Mouse (Mus musculus): ENCODE results near the gene Spaca4. TPM values are rescaled to one million over a fixed set of nuclear protein-coding genes. Genes with fewer than 3 reads are reported as not detected.

Gene Spaca4
- total and polyA plus RNA-seq, 2 experiments from 2014 or later: not detected

DNA sequence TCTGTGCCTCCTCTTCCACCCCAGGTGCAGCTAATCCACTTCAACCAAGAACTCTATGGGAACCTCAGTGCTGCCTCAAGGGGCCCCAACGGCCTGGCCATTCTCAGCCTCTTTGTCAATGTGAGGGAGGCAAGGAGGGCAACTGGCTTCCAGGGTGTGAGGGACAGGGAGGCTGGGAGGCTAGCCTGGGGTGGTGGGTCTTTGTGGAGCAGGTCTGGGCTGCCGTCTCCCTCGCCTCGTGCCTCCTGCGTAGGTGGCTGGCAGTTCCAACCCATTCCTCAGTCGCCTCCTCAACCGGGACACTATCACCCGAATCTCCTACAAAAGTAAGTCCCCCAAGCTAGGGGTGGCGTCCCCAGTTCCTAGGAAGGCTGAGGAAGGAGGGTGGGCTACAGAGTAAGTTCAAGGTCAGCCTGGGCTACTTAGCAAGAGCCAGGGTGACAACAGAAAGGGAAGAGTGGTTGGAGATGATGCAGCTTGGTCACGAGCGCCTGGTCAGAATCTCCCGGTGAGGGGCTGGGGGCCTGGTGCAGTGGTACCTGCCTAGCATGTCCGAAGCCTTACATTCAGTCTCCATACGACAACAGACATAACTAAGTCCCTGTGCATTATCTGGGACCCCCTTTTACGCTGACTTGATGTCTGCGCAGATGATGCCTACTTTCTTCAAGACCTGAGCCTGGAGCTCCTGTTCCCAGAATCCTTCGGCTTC is 22.6 kb downstream of the Spaca4 start:
- no peaks in the 10 kb centered on the region for H3K36me3 ChIP-seq (ENCODE audit: insufficient read depth, low read length)
- H3K27ac ChIP-seq (ENCODE audit: low read depth, low read length): peak overlapping the region; percentile 91
- WGBS: 90% methylated on average over 17 of the region's 17 CpGs
- DNase-seq (ENCODE audit: low spot score) (no peak), ATAC-seq (ENCODE audit: low FRiP score) (no peak)
- no peak for TF ChIP-seq CTCF (IDR thresholded peaks at IDR 0.05)
- H3K9me3 ChIP-seq (ENCODE audit: low read length): no peaks in the 10 kb centered on the region
- no peak overlapping the region for H3K4me3 ChIP-seq (ENCODE audit: low read depth, low read length)
- H3K4me1 ChIP-seq (ENCODE audit: insufficient read depth, low read length): peaks cover 26% of the 10 kb centered on the region
- H3K9ac ChIP-seq (replicated peaks; ENCODE audit: low read length, poor library complexity, severe bottlenecking): peak overlapping the region; percentile 66
- no peaks in the 10 kb centered on the region for H3K27me3 ChIP-seq (ENCODE audit: insufficient read depth, low read length)
- peak overlapping the region; percentile 81 for H3K4me2 ChIP-seq (ENCODE audit: low read depth, low read length, poor library complexity, severe bottlenecking)

GRCm38 (mm10) chr7:45702316-45702715 is 23.3 kb downstream of the Spaca4 start:
- H3K4me1 ChIP-seq (ENCODE audit: insufficient read depth, low read length): peaks cover 22% of the 10 kb centered on the region
- no peaks in the 10 kb centered on the region for H3K9me3 ChIP-seq (ENCODE audit: low read length)
- H3K4me3 ChIP-seq (ENCODE audit: low read depth, low read length): no peak overlapping the region
- no peak overlapping the region for H3K9ac ChIP-seq (replicated peaks; ENCODE audit: low read length, poor library complexity, severe bottlenecking)
- no peak for ATAC-seq (ENCODE audit: low FRiP score)
- H3K4me2 ChIP-seq (ENCODE audit: low read depth, low read length, poor library complexity, severe bottlenecking): no peak overlapping the region
- H3K36me3 ChIP-seq (ENCODE audit: insufficient read depth, low read length): no peaks in the 10 kb centered on the region
- WGBS: 93% methylated on average over 11 of the region's 11 CpGs
- no peak for DNase-seq (ENCODE audit: low spot score)
- no peak for TF ChIP-seq CTCF (IDR thresholded peaks at IDR 0.05)
- H3K27me3 ChIP-seq (ENCODE audit: insufficient read depth, low read length): no peaks in the 10 kb centered on the region
- no peak overlapping the region for H3K27ac ChIP-seq (ENCODE audit: low read depth, low read length)

DNA sequence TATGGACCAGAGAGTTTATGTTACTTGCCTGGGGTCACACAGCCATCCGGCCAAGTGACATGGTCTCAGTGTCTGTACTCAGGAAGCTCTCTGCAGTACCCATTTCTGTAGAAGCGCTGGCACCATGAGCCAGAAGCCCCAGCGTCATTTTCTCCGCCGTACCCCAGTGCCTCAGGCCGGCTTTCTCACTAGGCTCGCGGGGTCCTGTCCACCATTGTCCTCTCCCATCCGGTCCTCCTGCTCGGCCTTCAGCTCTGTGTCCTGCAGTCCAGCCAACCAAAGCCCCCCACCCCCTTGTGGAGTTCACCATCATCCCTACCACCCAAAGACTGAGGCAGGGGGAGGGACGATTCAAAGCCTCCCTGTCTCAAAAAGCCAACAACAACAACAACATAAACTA is 24.0 kb downstream of the Spaca4 start:
- H3K9ac ChIP-seq (replicated peaks; ENCODE audit: low read length, poor library complexity, severe bottlenecking): no peak overlapping the region
- peaks cover 22% of the 10 kb centered on the region for H3K4me1 ChIP-seq (ENCODE audit: insufficient read depth, low read length)
- H3K36me3 ChIP-seq (ENCODE audit: insufficient read depth, low read length): no peaks in the 10 kb centered on the region
- no peak for DNase-seq (ENCODE audit: low spot score)
- H3K4me2 ChIP-seq (ENCODE audit: low read depth, low read length, poor library complexity, severe bottlenecking): peak overlapping the region; percentile 94; the same call in 1 of the 2 replicates
- H3K27ac ChIP-seq (ENCODE audit: low read depth, low read length): no peak overlapping the region; the same call in 1 of the 2 replicates
- ATAC-seq (ENCODE audit: low FRiP score): no peak
- no peaks in the 10 kb centered on the region for H3K27me3 ChIP-seq (ENCODE audit: insufficient read depth, low read length)
- no peak for TF ChIP-seq CTCF (IDR thresholded peaks at IDR 0.05)
- 79% methylated on average over 11 of the region's 11 CpGs for WGBS
- H3K9me3 ChIP-seq (ENCODE audit: low read length): no peaks in the 10 kb centered on the region
- no peak overlapping the region for H3K4me3 ChIP-seq (ENCODE audit: low read depth, low read length)

GRCm38 (mm10) chr7:45701072-45701471 is 24.5 kb downstream of the Spaca4 start:
- H3K4me3 ChIP-seq (ENCODE audit: low read depth, low read length): peak overlapping the region; percentile 56
- H3K9ac ChIP-seq (replicated peaks; ENCODE audit: low read length, poor library complexity, severe bottlenecking): peak overlapping the region; percentile 80
- H3K9me3 ChIP-seq (ENCODE audit: low read length): no peaks in the 10 kb centered on the region
- TF ChIP-seq CTCF (IDR thresholded peaks at IDR 0.05): no peak
- H3K4me1 ChIP-seq (ENCODE audit: insufficient read depth, low read length): peaks cover 22% of the 10 kb centered on the region
- peak overlapping the region; percentile 71 for H3K27ac ChIP-seq (ENCODE audit: low read depth, low read length)
- WGBS: 32% methylated on average over 11 of the region's 11 CpGs
- no peaks in the 10 kb centered on the region for H3K36me3 ChIP-seq (ENCODE audit: insufficient read depth, low read length)
- peak overlapping the region; percentile 94 for H3K4me2 ChIP-seq (ENCODE audit: low read depth, low read length, poor library complexity, severe bottlenecking)
- H3K27me3 ChIP-seq (ENCODE audit: insufficient read depth, low read length): no peaks in the 10 kb centered on the region
- DNase-seq (ENCODE audit: low spot score) (no peak), ATAC-seq (ENCODE audit: low FRiP score) (no peak)

- Histone ChIP-seq H3K4me1 (ENCODE audit: insufficient read depth, low read length) (peaks cover 16% of the 10 kb centered on the region), H3K9ac (replicated peaks; ENCODE audit: low read length, poor library complexity, severe bottlenecking) (peak overlapping the region; percentile 80), H3K36me3 (ENCODE audit: insufficient read depth, low read length) (no peaks in the 10 kb centered on the region), H3K27ac (ENCODE audit: low read depth, low read length) (peak overlapping the region; percentile 95), H3K9me3 (ENCODE audit: low read length) (no peaks in the 10 kb centered on the region), H3K27me3 (ENCODE audit: insufficient read depth, low read length) (no peaks in the 10 kb centered on the region), H3K4me2 (ENCODE audit: low read depth, low read length, poor library complexity, severe bottlenecking) (peak overlapping the region; percentile 94), H3K4me3 (ENCODE audit: low read depth, low read length) (peak overlapping the region; percentile 56)
- DNase-seq (ENCODE audit: low spot score): peak; percentile 89
- peak; percentile 0; the same call in 1 of the 2 replicates for ATAC-seq (ENCODE audit: low FRiP score)
- WGBS: under 1% methylated on average over 19 of the region's 20 CpGs
- no peak for TF ChIP-seq CTCF (IDR thresholded peaks at IDR 0.05)
Measured at GRCm38 (mm10) chr7:45700301-45701015, 25.2 kb downstream of the Spaca4 start.

Data from midbrain, postnatal 0 days (tissue).